Mouse (Mus musculus) olfactory bulb, adult 2 months (tissue): ENCODE results near the gene Nrros. TPM values are rescaled to one million over a fixed set of nuclear protein-coding genes. Genes with fewer than 3 reads are reported as not detected.

ENCODE experiments used
- H3K27ac ChIP-seq: fragments of 200-500 bp; 2 replicates; pipeline ENCODE4 v1.5.1; 2012; ENCODE audit warnings: low read depth, low read length; ENCODE audit not compliant: insufficient read depth
- H3K4me1 ChIP-seq: fragments of 200-500 bp; 2 replicates; pipeline ENCODE4 v1.6.1; 2012; ENCODE audit warnings: low read length; ENCODE audit not compliant: control insufficient read depth, insufficient read depth
- H3K4me3 ChIP-seq: fragments of 200-500 bp; 2 replicates; pipeline ENCODE4 v1.5.1; 2012; ENCODE audit warnings: mild to moderate bottlenecking, low read depth, low read length, moderate library complexity; ENCODE audit not compliant: insufficient read depth
- CTCF ChIP-seq: fragments of 200-500 bp; IDR thresholded peaks from 2 replicates; pipeline ENCODE4 v1.5.1; 2012; ENCODE audit warnings: low read depth, mild to moderate bottlenecking, low read length, moderate library complexity; ENCODE audit not compliant: insufficient read depth
- POLR2A ChIP-seq: fragments of 200-500 bp; IDR thresholded peaks from 2 replicates; pipeline ENCODE4 v1.6.1; 2012; ENCODE audit warnings: mild to moderate bottlenecking, low read depth, low read length, moderate library complexity; ENCODE audit not compliant: insufficient read depth
- WGBS: fragments of 180-500 bp; shearing (Covaris S2); methylation state at CpG from one replicate; pipeline ENCODE4 v1.1.7; 2018; 5-methylcytosine and 5-hydroxymethylcytosine counted together
- polyA plus RNA-seq: library from polyadenylated mRNA; stranded (reverse); fragments of >200 nt; gene quantifications from 2 replicates; pipeline ENCODE4 v1.2.4, GENCODE M21; 2012; ENCODE audit warnings: low replicate concordance; ENCODE audit not compliant: missing spikeins, insufficient read depth, insufficient read length

Nrros gene
- polyA plus RNA-seq, 1 experiment = not detected

GRCm38 (mm10) chr16:32164396-32165027, 882 bp downstream of the Nrros start:
- H3K27ac ChIP-seq = no peak overlapping the region
- TF ChIP-seq POLR2A (no peak), CTCF (no peak)
- 80% methylated on average over 19 of the region's 19 CpGs for WGBS
- H3K4me1 ChIP-seq = peaks cover 14% of the 10 kb centered on the region
- H3K4me3 ChIP-seq = peak overlapping the region; percentile 44

GRCm38 (mm10) chr16:32163891-32164290, 1.5 kb downstream of the Nrros start:
- H3K27ac ChIP-seq = no peak overlapping the region
- no peak overlapping the region for H3K4me3 ChIP-seq
- peaks cover 14% of the 10 kb centered on the region for H3K4me1 ChIP-seq
- WGBS = 69% methylated on average over 5 of the region's 5 CpGs
- no peak for TF ChIP-seq POLR2A
- TF ChIP-seq CTCF = no peak

GRCm38 (mm10) chr16:32163392-32163791, 2.0 kb downstream of the Nrros start:
- 87% methylated on average over 4 of the region's 4 CpGs for WGBS
- TF ChIP-seq CTCF (no peak), POLR2A (no peak)
- Histone ChIP-seq H3K4me3 (no peak overlapping the region), H3K27ac (no peak overlapping the region), H3K4me1 (peaks cover 14% of the 10 kb centered on the region)

GRCm38 (mm10) chr16:32160742-32161323, 4.6 kb downstream of the Nrros start:
- 89% methylated on average over 9 of the region's 9 CpGs for WGBS
- Histone ChIP-seq H3K27ac (no peak overlapping the region), H3K4me3 (no peak overlapping the region), H3K4me1 (peaks cover 14% of the 10 kb centered on the region)
- TF ChIP-seq POLR2A (no peak), CTCF (no peak)

DNA sequence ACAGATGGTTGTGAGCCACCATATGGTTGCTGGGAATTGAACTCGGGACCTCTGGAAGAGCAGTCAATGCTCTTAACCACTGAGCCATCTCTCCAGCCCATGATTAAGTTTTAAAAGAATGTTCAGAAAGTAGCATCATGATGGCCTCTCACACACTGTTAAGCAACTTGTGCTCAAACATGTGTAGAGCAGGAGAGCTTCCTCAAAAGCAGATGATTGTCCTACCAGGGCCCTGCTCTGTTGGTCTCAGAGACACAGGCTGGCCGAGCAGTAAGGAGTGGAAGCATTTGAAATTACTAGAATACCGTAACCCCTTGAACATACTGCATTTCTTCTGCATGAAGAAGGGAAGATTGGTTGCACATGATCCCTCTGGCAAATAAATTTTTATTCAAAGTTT, 6.4 kb downstream of the Nrros start:
- 93% methylated on average over 3 of the region's 3 CpGs for WGBS
- Histone ChIP-seq H3K27ac (no peak overlapping the region), H3K4me3 (no peak overlapping the region), H3K4me1 (peaks cover 4% of the 10 kb centered on the region; the same call in 1 of the 2 replicates)
- no peak for TF ChIP-seq POLR2A
- no peak for TF ChIP-seq CTCF

DNA sequence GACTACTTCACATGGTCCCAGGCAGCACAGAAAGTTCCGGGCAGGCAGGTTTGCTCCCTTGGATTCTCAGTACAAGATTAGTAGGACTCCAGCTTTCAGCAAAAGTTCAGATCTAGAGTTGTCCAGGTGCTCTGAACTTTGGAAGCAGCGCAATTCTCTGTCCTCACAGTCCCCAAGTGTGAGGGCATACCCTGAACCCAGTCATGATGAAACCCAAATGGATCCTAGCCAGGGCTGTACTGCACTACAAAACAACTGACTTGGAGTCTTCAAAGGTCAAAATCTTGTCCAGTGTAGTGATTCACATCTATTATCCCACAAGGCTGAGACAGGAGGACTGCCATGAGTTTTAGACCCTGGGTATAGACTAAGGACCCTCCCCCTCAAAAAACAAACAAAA, 8.0 kb downstream of the Nrros start:
- WGBS = 81% methylated on average over 2 of the region's 2 CpGs
- no peak for TF ChIP-seq POLR2A
- TF ChIP-seq CTCF = no peak
- H3K4me3 ChIP-seq = no peak overlapping the region
- no peak overlapping the region for H3K27ac ChIP-seq
- H3K4me1 ChIP-seq = peaks cover 4% of the 10 kb centered on the region; the same call in 1 of the 2 replicates

GRCm38 (mm10) chr16:32156719-32157118, 8.7 kb downstream of the Nrros start:
- Histone ChIP-seq H3K4me3 (no peak overlapping the region), H3K4me1 (peaks cover 4% of the 10 kb centered on the region; the same call in 1 of the 2 replicates), H3K27ac (no peak overlapping the region)
- TF ChIP-seq POLR2A = no peak
- TF ChIP-seq CTCF = no peak
- 40% methylated on average over 3 of the region's 3 CpGs for WGBS

GRCm38 (mm10) chr16:32154437-32154836, 11.0 kb downstream of the Nrros start:
- H3K27ac ChIP-seq = no peak overlapping the region
- H3K4me3 ChIP-seq = no peak overlapping the region
- TF ChIP-seq POLR2A (no peak), CTCF (no peak)
- peaks cover 4% of the 10 kb centered on the region; the same call in 1 of the 2 replicates for H3K4me1 ChIP-seq
- 58% methylated on average over 13 of the region's 13 CpGs for WGBS

- H3K27ac ChIP-seq = no peak overlapping the region
- H3K4me1 ChIP-seq = peaks cover 4% of the 10 kb centered on the region; the same call in 1 of the 2 replicates
- H3K4me3 ChIP-seq = no peak overlapping the region
- 80% methylated on average over 1 of the region's 1 CpGs for WGBS
- TF ChIP-seq CTCF (no peak), POLR2A (no peak)
These were observed 11.4 kb downstream of the Nrros start for GRCm38 (mm10) chr16:32153976-32154375.
